Mouse (Mus musculus): ENCODE measurements around the gene Higd1a.

Higd1a gene

GRCm38 (mm10) chr9:121798887-121799520 is 59.2 kb downstream of the Higd1a start:
- DNase-seq (ENCODE audit: low read depth, low spot score) = no peak

Measured in retina, postnatal 7 days (tissue).